Mouse (Mus musculus): ENCODE results near the gene Tmub1. TPM values are rescaled to one million over a fixed set of nuclear protein-coding genes. Genes with fewer than 3 reads are reported as not detected.

The Tmub1 gene
- polyA plus RNA-seq, 1 experiment: 136 TPM

- peaks cover 17% of the 10 kb centered on the region for H3K36me3 ChIP-seq (ENCODE audit: control insufficient read depth, insufficient read depth, low read length)
Measured at GRCm38 (mm10) chr5:24442029-24442428, 5.6 kb downstream of the Tmub1 start.

GRCm38 (mm10) chr5:24441187-24441586 lies 6.5 kb downstream of the Tmub1 start:
- no peaks in the 10 kb centered on the region for H3K27me3 ChIP-seq (ENCODE audit: control insufficient read depth, insufficient read depth, low read length)
- WGBS: 91% methylated on average over 8 of the region's 8 CpGs
- TF ChIP-seq CTCF (IDR thresholded peaks at IDR 0.05; ENCODE audit: borderline replicate concordance, control insufficient read depth, extremely low read depth, insufficient read depth, low read length, poor library complexity) (no peak), POLR2A (IDR thresholded peaks at IDR 0.05; ENCODE audit: control insufficient read depth, extremely low read depth, insufficient read depth, low read length, poor library complexity) (no peak)
- peaks cover 24% of the 10 kb centered on the region for H3K36me3 ChIP-seq (ENCODE audit: control insufficient read depth, insufficient read depth, low read length)
- no peak overlapping the region for H3K4me3 ChIP-seq (ENCODE audit: control insufficient read depth, insufficient read depth, low read length)
- peaks cover 36% of the 10 kb centered on the region for H3K4me1 ChIP-seq (replicated peaks; ENCODE audit: control insufficient read depth, insufficient read depth, low read length)
- no peak overlapping the region for H3K27ac ChIP-seq (ENCODE audit: control insufficient read depth, insufficient read depth, low read length)
- DNase-seq: no peak

More at GRCm38 (mm10) chr5:24442029-24442428, 5.6 kb downstream of the Tmub1 start:
- peaks cover 39% of the 10 kb centered on the region for H3K4me1 ChIP-seq (replicated peaks; ENCODE audit: control insufficient read depth, insufficient read depth, low read length)
- peak; percentile 13 for DNase-seq
- no peak overlapping the region for H3K4me3 ChIP-seq (ENCODE audit: control insufficient read depth, insufficient read depth, low read length)
- 6% methylated on average over 9 of the region's 9 CpGs for WGBS
- H3K27me3 ChIP-seq (ENCODE audit: control insufficient read depth, insufficient read depth, low read length): no peaks in the 10 kb centered on the region
- no peak overlapping the region; the same call in 1 of the 2 replicates for H3K27ac ChIP-seq (ENCODE audit: control insufficient read depth, insufficient read depth, low read length)
- no peak for TF ChIP-seq CTCF (IDR thresholded peaks at IDR 0.05; ENCODE audit: borderline replicate concordance, control insufficient read depth, extremely low read depth, insufficient read depth, low read length, poor library complexity)
- TF ChIP-seq POLR2A (IDR thresholded peaks at IDR 0.05; ENCODE audit: control insufficient read depth, extremely low read depth, insufficient read depth, low read length, poor library complexity): no peak

GRCm38 (mm10) chr5:24433993-24434392 lies 13.7 kb downstream of the Tmub1 start:
- no peak for TF ChIP-seq CTCF (IDR thresholded peaks at IDR 0.05; ENCODE audit: borderline replicate concordance, control insufficient read depth, extremely low read depth, insufficient read depth, low read length, poor library complexity)
- WGBS: 98% methylated on average over 8 of the region's 8 CpGs
- no peak overlapping the region for H3K27ac ChIP-seq (ENCODE audit: control insufficient read depth, insufficient read depth, low read length)
- H3K27me3 ChIP-seq (ENCODE audit: control insufficient read depth, insufficient read depth, low read length): no peaks in the 10 kb centered on the region
- H3K4me3 ChIP-seq (ENCODE audit: control insufficient read depth, insufficient read depth, low read length): no peak overlapping the region
- H3K36me3 ChIP-seq (ENCODE audit: control insufficient read depth, insufficient read depth, low read length): peaks cover 72% of the 10 kb centered on the region
- H3K4me1 ChIP-seq (replicated peaks; ENCODE audit: control insufficient read depth, insufficient read depth, low read length): no peaks in the 10 kb centered on the region
- no peak for DNase-seq

GRCm38 (mm10) chr5:24428596-24428995 lies 19.1 kb downstream of the Tmub1 start:
- WGBS: 84% methylated on average over 9 of the region's 9 CpGs
- Histone ChIP-seq H3K4me3 (ENCODE audit: control insufficient read depth, insufficient read depth, low read length) (no peak overlapping the region), H3K36me3 (ENCODE audit: control insufficient read depth, insufficient read depth, low read length) (peaks cover 35% of the 10 kb centered on the region), H3K4me1 (replicated peaks; ENCODE audit: control insufficient read depth, insufficient read depth, low read length) (peaks cover 22% of the 10 kb centered on the region), H3K27ac (ENCODE audit: control insufficient read depth, insufficient read depth, low read length) (no peak overlapping the region), H3K27me3 (ENCODE audit: control insufficient read depth, insufficient read depth, low read length) (no peaks in the 10 kb centered on the region)
- no peak for TF ChIP-seq CTCF (IDR thresholded peaks at IDR 0.05; ENCODE audit: borderline replicate concordance, control insufficient read depth, extremely low read depth, insufficient read depth, low read length, poor library complexity)
- no peak for TF ChIP-seq POLR2A (IDR thresholded peaks at IDR 0.05; ENCODE audit: control insufficient read depth, extremely low read depth, insufficient read depth, low read length, poor library complexity)
- no peak for DNase-seq

- H3K4me3 ChIP-seq (ENCODE audit: control insufficient read depth, insufficient read depth, low read length): no peak overlapping the region
- 77% methylated on average over 15 of the region's 15 CpGs for WGBS
Measured at GRCm38 (mm10) chr5:24427981-24428402, 19.7 kb downstream of the Tmub1 start.

GRCm38 (mm10) chr5:24427285-24427633 lies 20.4 kb downstream of the Tmub1 start:
- Histone ChIP-seq H3K36me3 (ENCODE audit: control insufficient read depth, insufficient read depth, low read length) (peaks cover 22% of the 10 kb centered on the region), H3K4me3 (ENCODE audit: control insufficient read depth, insufficient read depth, low read length) (no peak overlapping the region), H3K4me1 (replicated peaks; ENCODE audit: control insufficient read depth, insufficient read depth, low read length) (peaks cover 28% of the 10 kb centered on the region), H3K27me3 (ENCODE audit: control insufficient read depth, insufficient read depth, low read length) (no peaks in the 10 kb centered on the region), H3K27ac (ENCODE audit: control insufficient read depth, insufficient read depth, low read length) (no peak overlapping the region)
- DNase-seq: no peak
- 91% methylated on average over 12 of the region's 12 CpGs for WGBS
- no peak for TF ChIP-seq POLR2A (IDR thresholded peaks at IDR 0.05; ENCODE audit: control insufficient read depth, extremely low read depth, insufficient read depth, low read length, poor library complexity)
- no peak for TF ChIP-seq CTCF (IDR thresholded peaks at IDR 0.05; ENCODE audit: borderline replicate concordance, control insufficient read depth, extremely low read depth, insufficient read depth, low read length, poor library complexity)

More at GRCm38 (mm10) chr5:24427981-24428402, 19.7 kb downstream of the Tmub1 start:
- H3K36me3 ChIP-seq (ENCODE audit: control insufficient read depth, insufficient read depth, low read length): peaks cover 29% of the 10 kb centered on the region
- H3K27me3 ChIP-seq (ENCODE audit: control insufficient read depth, insufficient read depth, low read length): no peaks in the 10 kb centered on the region
- peaks cover 24% of the 10 kb centered on the region for H3K4me1 ChIP-seq (replicated peaks; ENCODE audit: control insufficient read depth, insufficient read depth, low read length)
- DNase-seq: no peak
- no peak for TF ChIP-seq CTCF (IDR thresholded peaks at IDR 0.05; ENCODE audit: borderline replicate concordance, control insufficient read depth, extremely low read depth, insufficient read depth, low read length, poor library complexity)
- no peak for TF ChIP-seq POLR2A (IDR thresholded peaks at IDR 0.05; ENCODE audit: control insufficient read depth, extremely low read depth, insufficient read depth, low read length, poor library complexity)
- H3K27ac ChIP-seq (ENCODE audit: control insufficient read depth, insufficient read depth, low read length): no peak overlapping the region

Measured in thymus, adult 2 months (tissue).